Mouse (Mus musculus): ENCODE data around the gene St3gal6.

The St3gal6 gene

GRCm38 (mm10) chr16:58430246-58430645, 93.8 kb downstream of the St3gal6 start:
- no peak for DNase-seq (ENCODE audit: low read depth, low spot score)

GRCm38 (mm10) chr16:58421696-58422354, 102.2 kb downstream of the St3gal6 start:
- DNase-seq (ENCODE audit: low read depth, low spot score), result no peak

Data from brain, embryonic 18.5 days (tissue).